Comparison of ENCODE assay signal across 27 mouse cellular contexts in the genomic region with DNA sequence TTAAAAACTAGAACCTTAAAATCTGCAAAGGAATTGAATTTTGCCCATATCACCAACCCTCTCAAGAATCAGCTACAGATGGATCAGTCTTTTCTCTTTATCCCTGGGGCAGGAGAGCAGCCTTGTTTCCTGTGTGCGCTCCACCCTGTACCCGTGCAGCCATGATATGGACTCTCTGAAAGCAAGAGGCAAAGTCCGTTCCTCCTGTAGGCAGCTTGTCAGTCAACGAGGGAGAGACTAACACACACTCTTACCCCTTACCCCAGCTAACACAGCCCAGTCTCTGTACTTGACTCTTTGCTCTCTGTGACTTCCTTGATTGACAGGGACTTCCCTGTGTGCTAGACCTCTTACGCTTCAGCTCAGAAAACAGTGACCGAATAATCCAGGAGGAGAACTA.
DNase-seq lines count a peak whose midpoint lies in the region; ATAC-seq and TF ChIP-seq lines count a peak whose summit lies in the region.
"Had no signal": no experiment of that assay in that cellular context is flagged by ENCODE, and none has a peak within 500 bp of the region (broad histone marks: within the 10 kb centered on the region; RNA-seq: fewer than 3 reads in every experiment).

No protein-coding gene starts in this region.

- H3K9me3 ChIP-seq in intestine, embryonic 15.5 days, result no peaks in the 10 kb centered on the region
- H3K9me3 ChIP-seq in liver, embryonic 11.5 days (ENCODE audit: control insufficient read depth, low read length), result no peaks in the 10 kb centered on the region; the same call in 1 of the 2 replicates
- H3K9me3 ChIP-seq in liver, embryonic 16.5 days (replicated peaks; ENCODE audit: control insufficient read depth, low read length), result no peaks in the 10 kb centered on the region
- H3K9me3 ChIP-seq in stomach, postnatal 0 days (ENCODE audit: control insufficient read depth, low read length), result no peaks in the 10 kb centered on the region
- H3K9me3 ChIP-seq: embryonic facial prominence, embryonic 13.5 days; forebrain, embryonic 10.5 days; heart, embryonic 13.5 days; limb, embryonic 10.5 days; limb, embryonic 15.5 days; midbrain, embryonic 13.5 days had no signal

- no peak overlapping the region for H3K4me3 ChIP-seq in intestine, embryonic 15.5 days (replicated peaks)
- no peak overlapping the region for H3K4me3 ChIP-seq in liver, embryonic 11.5 days (ENCODE audit: low read depth, low read length)
- H3K4me3 ChIP-seq in liver, embryonic 16.5 days (ENCODE audit: low read depth, low read length), result no peak overlapping the region
- H3K4me3 ChIP-seq in stomach, postnatal 0 days (ENCODE audit: low read depth, low read length), result no peak overlapping the region
- H3K4me3 ChIP-seq: embryonic facial prominence, embryonic 13.5 days; forebrain, embryonic 10.5 days; gastrocnemius, adult 2 months; heart, embryonic 13.5 days; limb, embryonic 10.5 days; limb, embryonic 15.5 days; midbrain, embryonic 13.5 days had no signal

- no peaks in the 10 kb centered on the region for H3K27me3 ChIP-seq in intestine, embryonic 15.5 days (replicated peaks)
- H3K27me3 ChIP-seq in liver, embryonic 11.5 days (replicated peaks; ENCODE audit: control insufficient read depth, insufficient read depth, low read length), result no peaks in the 10 kb centered on the region
- H3K27me3 ChIP-seq in liver, embryonic 16.5 days (ENCODE audit: control insufficient read depth, insufficient read depth, low read depth, low read length), result no peaks in the 10 kb centered on the region
- H3K27me3 ChIP-seq in stomach, postnatal 0 days (ENCODE audit: control insufficient read depth, insufficient read depth, low read length), result no peaks in the 10 kb centered on the region
- H3K27me3 ChIP-seq: embryonic facial prominence, embryonic 13.5 days; heart, embryonic 13.5 days; limb, embryonic 15.5 days; midbrain, embryonic 13.5 days had no signal

- no peak for TF ChIP-seq EP300 in stomach, postnatal 0 days (optimal IDR thresholded peaks at IDR 0.05)

- H3K4me2 ChIP-seq in intestine, embryonic 15.5 days (replicated peaks), result no peak overlapping the region
- no peak overlapping the region for H3K4me2 ChIP-seq in liver, embryonic 11.5 days
- no peak overlapping the region for H3K4me2 ChIP-seq in liver, embryonic 16.5 days (ENCODE audit: low read depth, low read length)
- no peak overlapping the region for H3K4me2 ChIP-seq in stomach, postnatal 0 days (replicated peaks; ENCODE audit: low read depth)
- H3K4me2 ChIP-seq: embryonic facial prominence, embryonic 13.5 days; heart, embryonic 13.5 days; hindbrain, embryonic 14.5 days; limb, embryonic 15.5 days; midbrain, embryonic 13.5 days had no signal

- H3K4me1 ChIP-seq in intestine, embryonic 15.5 days (replicated peaks), result no peaks in the 10 kb centered on the region
- peaks cover 4% of the 10 kb centered on the region; the same call in 1 of the 2 replicates for H3K4me1 ChIP-seq in liver, embryonic 11.5 days (replicated peaks; ENCODE audit: control insufficient read depth, insufficient read depth, low read length)
- peaks cover 4% of the 10 kb centered on the region; the same call in 1 of the 2 replicates for H3K4me1 ChIP-seq in liver, embryonic 16.5 days (ENCODE audit: control insufficient read depth, low read depth, low read length)
- H3K4me1 ChIP-seq in stomach, postnatal 0 days (replicated peaks; ENCODE audit: control insufficient read depth, insufficient read depth), result no peaks in the 10 kb centered on the region
- H3K4me1 ChIP-seq: embryonic facial prominence, embryonic 13.5 days; heart, embryonic 13.5 days; limb, embryonic 15.5 days had no signal

- peak; percentile 75 for ATAC-seq in intestine, embryonic 15.5 days
- ATAC-seq in liver, embryonic 11.5 days (replicated peaks; ENCODE audit: low FRiP score), result peak; percentile 75
- ATAC-seq in liver, embryonic 16.5 days (ENCODE audit: low read depth), result peak; percentile 82
- peak; percentile 95 for ATAC-seq in stomach, postnatal 0 days (ENCODE audit: low FRiP score, low TSS enrichment)
- no peak for ATAC-seq in cerebellum, adult (ENCODE audit: insufficient number of reproducible peaks, low FRiP score, low TSS enrichment)
- ATAC-seq: forebrain, embryonic 16.5 days; midbrain, embryonic 13.5 days had no signal

- no peak overlapping the region for H3K27ac ChIP-seq in intestine, embryonic 15.5 days
- no peak overlapping the region for H3K27ac ChIP-seq in liver, embryonic 11.5 days (ENCODE audit: low read depth, low read length)
- no peak overlapping the region for H3K27ac ChIP-seq in liver, embryonic 16.5 days (ENCODE audit: low read length)
- H3K27ac ChIP-seq in stomach, postnatal 0 days (replicated peaks), result peak overlapping the region; percentile 3; the same call in 1 of the 2 replicates
- H3K27ac ChIP-seq: embryonic facial prominence, embryonic 13.5 days; forebrain, embryonic 10.5 days; gastrocnemius, adult 2 months; heart, embryonic 13.5 days; hindbrain, embryonic 14.5 days; limb, embryonic 10.5 days; limb, embryonic 15.5 days; midbrain, embryonic 13.5 days had no signal

- no peak for TF ChIP-seq CTCF in stomach, postnatal 0 days (IDR thresholded peaks at IDR 0.05; ENCODE audit: low read depth)

- H3K36me3 ChIP-seq in intestine, embryonic 15.5 days, result no peaks in the 10 kb centered on the region
- no peaks in the 10 kb centered on the region for H3K36me3 ChIP-seq in liver, embryonic 11.5 days (ENCODE audit: control insufficient read depth, insufficient read depth, low read length)
- H3K36me3 ChIP-seq in liver, embryonic 16.5 days (ENCODE audit: control insufficient read depth, insufficient read depth), result no peaks in the 10 kb centered on the region
- H3K36me3 ChIP-seq in stomach, postnatal 0 days (ENCODE audit: control insufficient read depth, insufficient read depth, low read length), result no peaks in the 10 kb centered on the region
- H3K36me3 ChIP-seq: forebrain, embryonic 10.5 days; G1E; limb, embryonic 15.5 days; midbrain, embryonic 13.5 days had no signal

- WGBS in intestine, embryonic 15.5 days, result 71% methylated on average over 6 of the region's 6 CpGs
- 55% methylated on average over 6 of the region's 6 CpGs for WGBS in liver, embryonic 11.5 days
- 40% methylated on average over 6 of the region's 6 CpGs for WGBS in liver, embryonic 16.5 days (ENCODE audit: insufficient replicate concordance)
- 65% methylated on average over 6 of the region's 6 CpGs for WGBS in stomach, postnatal 0 days

- H3K9ac ChIP-seq in intestine, embryonic 15.5 days, result no peak overlapping the region
- H3K9ac ChIP-seq in liver, embryonic 11.5 days (ENCODE audit: low read depth, low read length), result no peak overlapping the region
- no peak overlapping the region for H3K9ac ChIP-seq in liver, embryonic 16.5 days (ENCODE audit: low read depth, low read length)
- H3K9ac ChIP-seq in stomach, postnatal 0 days (ENCODE audit: low read length), result no peak overlapping the region
- H3K9ac ChIP-seq: embryonic facial prominence, embryonic 13.5 days; heart, embryonic 13.5 days; hindbrain, embryonic 14.5 days; limb, embryonic 15.5 days; midbrain, embryonic 13.5 days had no signal

- no peak for DNase-seq in liver, embryonic 11.5 days (ENCODE audit: low spot score)
- DNase-seq in stomach, postnatal 0 days (ENCODE audit: low spot score), result peak; percentile 68
- DNase-seq in embryo, embryonic 10 days (ENCODE audit: low spot score), result no peak
- no peak for DNase-seq in spleen, adult 18-20 months
- DNase-seq: adrenal gland, adult 8-10 months; cerebellum, adult 11-12 months; cerebellum, adult 9-11 months; gastrocnemius, adult 2 months; gastrocnemius, postnatal 36 days; heart, postnatal 10 days; kidney, adult 2 months; layer of hippocampus, adult 9-11 months; lung, postnatal 4 days; right cerebral cortex, postnatal 25 days; thymus, postnatal 14 days had no signal
